Mouse (Mus musculus): ENCODE data around the gene Nbea. TPM values are rescaled to one million over a fixed set of nuclear protein-coding genes. Genes with fewer than 3 reads are reported as not detected.

Nbea gene
- 26.3 and 31.0 TPM in 2 replicates for polyA plus RNA-seq (2016; fragmentation: Nextera tagmentation; extraction: Ambion mirVana)

- peak; percentile 88 for ATAC-seq (ENCODE audit: low FRiP score)
- Histone ChIP-seq H3K36me3 (replicated peaks) (no peaks in the 10 kb centered on the region), H3K4me2 (peak within 1 kb of the TSS; percentile 82), H3K9ac (peak within 1 kb of the TSS; percentile 97), H3K27ac (peak within 1 kb of the TSS; percentile 96), H3K9me3 (no peaks in the 10 kb centered on the region), H3K4me3 (replicated peaks) (peak within 1 kb of the TSS; percentile 95), H3K27me3 (no peaks in the 10 kb centered on the region), H3K4me1 (peaks cover 16% of the 10 kb centered on the region)
- under 1% methylated on average over 99 of the region's 131 CpGs for WGBS
Measured at GRCm38 (mm10) chr3:56183159-56184133, at the start of gene Nbea. Gene Nbea (minus strand): TSS chr3:56183701.

GRCm38 (mm10) chr3:56229283-56229682, 45.8 kb upstream of the Nbea start:
- H3K9ac ChIP-seq = no peak overlapping the region
- H3K27ac ChIP-seq = no peak overlapping the region
- 71% methylated on average over 1 of the region's 1 CpGs for WGBS
- no peak overlapping the region for H3K4me3 ChIP-seq (replicated peaks)
- no peak overlapping the region for H3K4me2 ChIP-seq
- H3K4me1 ChIP-seq = no peaks in the 10 kb centered on the region
- H3K36me3 ChIP-seq (replicated peaks) = no peaks in the 10 kb centered on the region
- ATAC-seq (ENCODE audit: low FRiP score) = no peak
- H3K9me3 ChIP-seq = no peaks in the 10 kb centered on the region
- H3K27me3 ChIP-seq = no peaks in the 10 kb centered on the region

DNA sequence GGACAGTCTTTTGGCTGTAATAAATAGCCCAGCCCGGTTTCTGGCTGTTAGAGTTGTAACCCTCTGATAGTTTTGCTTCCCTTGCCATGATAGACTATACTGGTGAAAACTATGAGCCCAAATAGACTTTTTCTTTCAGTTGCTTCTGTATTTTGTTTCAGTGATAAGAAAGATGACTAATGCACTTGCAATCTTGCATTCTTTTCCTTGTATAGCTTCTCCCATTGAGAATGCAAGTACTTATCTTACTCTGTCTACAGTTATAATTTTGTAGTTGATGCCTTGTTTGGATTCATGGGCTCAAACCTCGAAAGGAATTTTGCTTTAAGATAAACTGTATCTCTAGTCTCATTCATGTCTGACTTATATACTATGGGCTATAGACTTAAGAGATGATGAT, 32.5 kb upstream of the Nbea start:
- H3K9me3 ChIP-seq = no peaks in the 10 kb centered on the region
- no peaks in the 10 kb centered on the region for H3K36me3 ChIP-seq (replicated peaks)
- H3K4me2 ChIP-seq = no peak overlapping the region
- 84% methylated on average over 2 of the region's 2 CpGs for WGBS
- ATAC-seq (ENCODE audit: low FRiP score) = no peak
- H3K27ac ChIP-seq = no peak overlapping the region
- H3K4me1 ChIP-seq = no peaks in the 10 kb centered on the region
- H3K4me3 ChIP-seq (replicated peaks) = no peak overlapping the region
- H3K9ac ChIP-seq = no peak overlapping the region
- no peaks in the 10 kb centered on the region for H3K27me3 ChIP-seq

DNA sequence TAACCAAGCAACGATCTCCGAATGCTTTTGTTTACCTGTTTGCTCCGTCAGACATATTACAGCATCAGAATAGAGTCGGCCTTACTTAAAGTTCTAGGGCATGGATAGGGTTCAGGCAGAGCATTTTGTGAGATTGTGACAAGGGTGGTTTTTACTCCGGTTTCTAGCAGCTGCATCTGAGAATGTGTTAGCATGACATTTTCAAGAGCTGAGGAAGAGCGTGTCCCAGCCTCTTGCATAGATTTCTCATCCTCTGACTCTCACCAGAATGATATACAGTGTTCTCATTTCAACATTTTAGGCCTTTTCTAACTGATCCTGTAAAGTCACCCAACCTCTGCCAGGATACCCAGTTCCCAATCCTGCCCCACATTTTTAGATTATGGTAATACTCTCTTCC, 20.5 kb upstream of the Nbea start:
- 82% methylated on average over 6 of the region's 6 CpGs for WGBS
- H3K4me1 ChIP-seq = no peaks in the 10 kb centered on the region; the same call in 1 of the 2 replicates
- H3K36me3 ChIP-seq (replicated peaks) = no peaks in the 10 kb centered on the region
- H3K27me3 ChIP-seq = no peaks in the 10 kb centered on the region
- H3K27ac ChIP-seq = no peak overlapping the region
- no peaks in the 10 kb centered on the region for H3K9me3 ChIP-seq
- no peak for ATAC-seq (ENCODE audit: low FRiP score)
- no peak overlapping the region for H3K4me2 ChIP-seq
- H3K4me3 ChIP-seq (replicated peaks) = no peak overlapping the region
- no peak overlapping the region for H3K9ac ChIP-seq

DNA sequence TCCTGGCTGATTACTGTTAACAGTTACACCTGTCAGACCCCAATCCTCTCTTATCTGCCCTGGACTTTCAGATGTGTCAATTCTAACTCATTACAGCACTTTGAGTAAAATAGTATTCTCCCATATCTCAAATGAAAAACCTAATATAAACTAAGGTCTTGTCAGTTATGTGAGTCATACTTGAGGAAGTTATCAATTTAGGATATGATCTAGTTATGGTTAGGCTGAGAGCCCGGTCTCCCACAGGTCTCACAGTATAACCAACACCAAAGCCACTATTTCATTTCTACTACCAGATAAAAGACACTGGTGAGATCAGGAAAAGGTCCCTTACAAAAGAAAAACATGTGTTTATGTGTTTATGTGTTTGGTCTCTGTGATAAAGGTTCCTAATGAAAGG, 4.7 kb upstream of the Nbea start:
- no peak for ATAC-seq (ENCODE audit: low FRiP score)
- WGBS = 94% methylated on average over 1 of the region's 1 CpGs
- no peaks in the 10 kb centered on the region for H3K36me3 ChIP-seq (replicated peaks)

GRCm38 (mm10) chr3:56187131-56187779, 3.8 kb upstream of the Nbea start:
- Histone ChIP-seq H3K27me3 (no peaks in the 10 kb centered on the region), H3K4me1 (peaks cover 3% of the 10 kb centered on the region; the same call in 1 of the 2 replicates), H3K4me3 (replicated peaks) (no peak overlapping the region), H3K9ac (no peak overlapping the region), H3K4me2 (no peak overlapping the region), H3K27ac (no peak overlapping the region), H3K36me3 (replicated peaks) (no peaks in the 10 kb centered on the region), H3K9me3 (no peaks in the 10 kb centered on the region)
- ATAC-seq (ENCODE audit: low FRiP score) = no peak
- WGBS = 78% methylated on average over 6 of the region's 6 CpGs

More for the DNA sequence above, 4.7 kb upstream of the Nbea start:
- Histone ChIP-seq H3K4me3 (replicated peaks) (no peak overlapping the region), H3K4me1 (peaks cover 3% of the 10 kb centered on the region; the same call in 1 of the 2 replicates), H3K27me3 (no peaks in the 10 kb centered on the region), H3K9ac (no peak overlapping the region), H3K9me3 (no peaks in the 10 kb centered on the region), H3K4me2 (no peak overlapping the region), H3K27ac (no peak overlapping the region)

DNA sequence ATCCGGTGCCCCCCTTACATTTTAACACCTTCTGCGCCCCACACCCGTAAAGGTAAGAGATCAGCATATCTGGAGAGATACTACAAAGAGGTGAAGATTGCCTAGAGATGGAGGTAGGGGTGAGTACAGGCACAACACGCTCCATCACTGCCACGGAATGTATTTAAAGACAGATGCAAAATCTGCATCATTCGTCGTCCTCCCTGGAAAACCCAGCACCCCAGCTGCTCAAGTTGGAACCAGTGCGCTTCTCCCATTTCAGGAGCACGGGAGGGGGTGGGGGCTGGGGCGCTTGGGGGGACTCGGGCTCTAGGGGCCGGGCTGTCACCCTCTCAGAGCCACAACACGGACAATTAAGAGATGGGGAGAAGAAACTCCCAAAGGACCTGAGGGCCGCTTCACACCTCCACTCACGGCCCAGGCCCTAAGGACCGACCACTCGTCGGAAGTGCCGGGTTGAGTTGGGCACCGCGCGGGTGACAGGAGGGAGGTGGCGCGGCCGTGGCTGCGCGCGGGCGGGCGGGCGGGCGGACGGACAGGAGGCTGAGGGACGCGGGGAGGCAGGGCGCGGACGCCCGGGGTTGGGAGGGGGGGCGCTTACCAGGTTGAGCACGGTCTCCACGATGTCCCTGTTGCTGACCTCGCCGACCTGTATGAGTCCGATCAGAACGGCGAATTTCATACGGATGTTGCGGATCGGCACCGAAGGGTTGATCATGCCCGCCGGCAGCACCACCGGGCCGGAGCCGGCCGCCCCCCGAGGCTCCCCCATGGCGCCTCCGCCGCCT, 936 bp downstream of the Nbea start:
- Histone ChIP-seq H3K4me1 (peaks cover 16% of the 10 kb centered on the region), H3K36me3 (replicated peaks) (no peaks in the 10 kb centered on the region), H3K9ac (peak overlapping the region; percentile 97), H3K4me3 (replicated peaks) (peak overlapping the region; percentile 95), H3K27ac (peak overlapping the region; percentile 96), H3K4me2 (peak overlapping the region; percentile 82), H3K27me3 (no peaks in the 10 kb centered on the region), H3K9me3 (no peaks in the 10 kb centered on the region)
- ATAC-seq (ENCODE audit: low FRiP score) = peak; percentile 67
- WGBS = 1% methylated on average over 40 of the region's 61 CpGs

- WGBS = 2% methylated on average over 4 of the region's 4 CpGs
- Histone ChIP-seq H3K9ac (peak overlapping the region; percentile 97), H3K4me1 (peaks cover 16% of the 10 kb centered on the region), H3K4me2 (peak overlapping the region; percentile 82), H3K27ac (peak overlapping the region; percentile 96), H3K4me3 (replicated peaks) (peak overlapping the region; percentile 95), H3K36me3 (replicated peaks) (no peaks in the 10 kb centered on the region), H3K9me3 (no peaks in the 10 kb centered on the region), H3K27me3 (no peaks in the 10 kb centered on the region)
- no peak for ATAC-seq (ENCODE audit: low FRiP score)
Measured at GRCm38 (mm10) chr3:56181991-56182370, 1.5 kb downstream of the Nbea start.

- Histone ChIP-seq H3K9me3 (no peaks in the 10 kb centered on the region), H3K4me2 (peak overlapping the region; percentile 82), H3K9ac (no peak overlapping the region; the same call in 1 of the 2 replicates), H3K4me3 (replicated peaks) (peak overlapping the region; percentile 95), H3K36me3 (replicated peaks) (no peaks in the 10 kb centered on the region), H3K27ac (no peak overlapping the region), H3K27me3 (no peaks in the 10 kb centered on the region), H3K4me1 (peaks cover 16% of the 10 kb centered on the region)
- no peak for ATAC-seq (ENCODE audit: low FRiP score)
- 44% methylated on average over 3 of the region's 3 CpGs for WGBS
Measured at GRCm38 (mm10) chr3:56181025-56181424, 2.5 kb downstream of the Nbea start.

GRCm38 (mm10) chr3:56157864-56158263, 25.6 kb downstream of the Nbea start:
- H3K4me1 ChIP-seq = no peaks in the 10 kb centered on the region
- no peak for ATAC-seq (ENCODE audit: low FRiP score)
- no peaks in the 10 kb centered on the region for H3K27me3 ChIP-seq
- H3K9me3 ChIP-seq = no peaks in the 10 kb centered on the region
- H3K27ac ChIP-seq = no peak overlapping the region
- H3K36me3 ChIP-seq (replicated peaks) = no peaks in the 10 kb centered on the region
- WGBS = 94% methylated on average over 2 of the region's 2 CpGs
- H3K9ac ChIP-seq = no peak overlapping the region
- H3K4me2 ChIP-seq = no peak overlapping the region
- no peak overlapping the region for H3K4me3 ChIP-seq (replicated peaks)

DNA sequence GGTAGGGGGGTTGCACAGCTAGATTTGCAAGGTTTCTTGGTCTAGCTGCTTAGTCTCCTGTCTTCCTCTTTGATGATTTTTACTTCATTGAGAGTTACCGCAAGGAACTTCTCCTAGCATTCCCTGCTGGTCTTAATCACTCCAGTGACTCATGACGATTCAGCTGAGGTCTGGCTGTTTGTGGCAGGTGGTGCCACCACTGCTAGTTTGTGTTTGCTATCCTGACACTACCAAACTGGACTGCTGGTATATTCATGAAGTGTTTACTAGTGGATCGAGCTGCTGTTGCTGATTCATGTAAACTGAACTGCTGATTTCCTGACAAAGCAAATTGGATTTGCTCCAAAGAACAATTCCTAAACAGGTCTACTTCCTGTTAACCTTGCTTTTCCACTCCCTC, 56.8 kb downstream of the Nbea start:
- no peaks in the 10 kb centered on the region for H3K4me1 ChIP-seq
- 92% methylated on average over 3 of the region's 3 CpGs for WGBS
- H3K4me2 ChIP-seq = no peak overlapping the region
- no peaks in the 10 kb centered on the region for H3K36me3 ChIP-seq (replicated peaks)
- ATAC-seq (ENCODE audit: low FRiP score) = no peak
- no peak overlapping the region for H3K4me3 ChIP-seq (replicated peaks)
- no peak overlapping the region for H3K9ac ChIP-seq
- H3K27ac ChIP-seq = no peak overlapping the region
- no peaks in the 10 kb centered on the region for H3K27me3 ChIP-seq
- H3K9me3 ChIP-seq = peaks cover 8% of the 10 kb centered on the region; the same call in 1 of the 2 replicates

DNA sequence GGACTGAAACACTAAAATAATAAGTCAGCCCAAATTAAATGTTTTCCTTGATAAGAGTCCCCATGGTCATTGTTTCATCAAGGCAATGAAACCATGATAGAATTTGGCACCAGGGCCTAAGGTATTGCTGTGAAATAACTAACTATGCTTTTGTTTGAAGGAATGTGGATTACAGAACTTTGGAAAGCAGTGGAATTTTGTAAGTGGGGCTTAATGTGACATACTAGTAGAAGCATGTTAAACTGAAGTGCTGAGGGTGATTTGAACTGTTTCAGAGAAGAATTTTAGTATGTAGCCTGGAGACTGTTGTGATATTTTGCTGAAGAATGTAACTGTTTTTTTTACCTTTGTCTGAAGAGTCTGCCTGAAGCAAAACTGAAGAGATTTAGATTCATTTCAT, 66.9 kb downstream of the Nbea start:
- no peak overlapping the region for H3K4me2 ChIP-seq
- H3K9me3 ChIP-seq = no peaks in the 10 kb centered on the region
- no peak overlapping the region for H3K9ac ChIP-seq
- no peak for ATAC-seq (ENCODE audit: low FRiP score)
- no peak overlapping the region for H3K27ac ChIP-seq
- peaks cover 7% of the 10 kb centered on the region; the same call in 1 of the 2 replicates for H3K36me3 ChIP-seq (replicated peaks)
- no peak overlapping the region for H3K4me3 ChIP-seq (replicated peaks)
- no peaks in the 10 kb centered on the region for H3K4me1 ChIP-seq
- no peaks in the 10 kb centered on the region for H3K27me3 ChIP-seq
